9 mouse cellular contexts compared by ENCODE assay signal in the genomic region with DNA sequence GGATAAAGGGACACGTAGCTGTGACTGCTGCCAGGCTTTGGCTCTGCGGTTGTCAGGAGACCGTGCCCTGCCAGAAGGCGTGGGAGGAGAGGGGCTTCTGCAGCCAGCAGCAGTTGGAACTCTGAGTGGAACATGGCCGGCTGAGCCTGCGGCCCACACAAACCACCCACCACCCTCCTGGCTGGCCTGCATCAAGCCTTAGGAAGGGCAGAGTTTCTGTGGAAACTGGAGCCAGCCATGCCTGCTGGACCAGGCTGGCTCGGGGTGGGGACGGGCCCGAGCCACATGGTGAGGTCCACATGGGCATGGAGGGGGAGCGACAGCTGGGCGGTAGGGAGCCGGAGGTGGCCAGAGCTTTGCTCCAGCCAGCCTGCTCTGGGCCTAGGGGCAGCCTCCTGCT. TPM values are rescaled to one million over a fixed set of nuclear protein-coding genes. Genes with fewer than 3 reads are reported as not detected.
DNase-seq lines count a peak whose midpoint lies in the region; ATAC-seq lines count a peak whose summit lies in the region.
"Had no signal": no experiment of that assay in that cellular context is flagged by ENCODE, and none has a peak within 500 bp of the region (broad histone marks: within the 10 kb centered on the region; RNA-seq: fewer than 3 reads in every experiment).

No protein-coding gene starts in this region.

- no peak for ATAC-seq in megakaryocyte, adult 5-6 weeks (ENCODE audit: poor library complexity, severe bottlenecking)
- ATAC-seq: liver, postnatal 0 days had no signal

- intact Hi-C loops in gastrocnemius, postnatal 14 days (cut with DNase I; ENCODE audit: low total_unique reads), result no loop called here
- intact Hi-C loops in gastrocnemius, postnatal 36 days (cut with DNase I), result no loop called here

- peak; percentile 29 for DNase-seq in gastrocnemius, postnatal 14 days
- DNase-seq in gastrocnemius, postnatal 36 days, result no peak
- peak; percentile 43 for DNase-seq in ovary, postnatal 36 days (ENCODE audit: low spot score)
- DNase-seq in ovary, postnatal 10 days (ENCODE audit: low spot score), result no peak
- DNase-seq in layer of hippocampus, adult 8-10 months (ENCODE audit: low spot score in 2 of 2), result peak; percentile 54 to 66
- DNase-seq in telencephalon, adult 2 months (ENCODE audit: low read depth, low spot score), result peak; percentile 40
- no peak for DNase-seq in spleen, adult 12 weeks (ENCODE audit: low spot score)
- DNase-seq: liver, postnatal 0 days had no signal

RNA-seq across cellular contexts. Expression of gene Ccnd2, which starts 29.3 kb away (rescaled TPM):
- 10 to 100 TPM; 17.6 to 31.6 TPM for total RNA-seq in gastrocnemius, postnatal 14 days (2021)
- 10 to 100 TPM; 15.0 to 16.6 TPM for total RNA-seq in gastrocnemius, postnatal 36 days (2021)
- total RNA-seq in layer of hippocampus, adult 8-10 months (2022), result 100 to 1,000 TPM in 3 of 4 experiments, 10 to 100 TPM in 1; 99.8 to 130 (median 120) TPM
- total RNA-seq in megakaryocyte, adult 5-6 weeks (2015), result 7.9 and 19.1 TPM in 2 replicates
- 3.6 and 5.4 TPM in 2 replicates for total RNA-seq in megakaryocyte, adult 5-6 weeks (2017)

Comparison
In these comparisons a context has a peak if more than half of its experiments do, and no peak if none do; other contexts are left out.
1. DNase-seq: peak in gastrocnemius, postnatal 14 days (single experiment), ovary, postnatal 36 days (single experiment), layer of hippocampus, adult 8-10 months (2 of 2) and telencephalon, adult 2 months (single experiment); none in gastrocnemius, postnatal 36 days (0 of 2), ovary, postnatal 10 days (single experiment) and spleen, adult 12 weeks (single experiment).